Mouse (Mus musculus) megakaryocyte, embryonic 14.5 days (primary cell): ENCODE results near the gene Rrp15. TPM values are rescaled to one million over a fixed set of nuclear protein-coding genes. Genes with fewer than 3 reads are reported as not detected.
A peak's percentile ranks its signal among the peaks of the same experiment; 100 is the strongest.

Experiments
- H3K27me3 ChIP-seq: replicated peaks from 2 replicates; pipeline ENCODE3; 2012; ENCODE audit warnings: inconsistent platforms
- H3K36me3 ChIP-seq: replicated peaks from 2 replicates; pipeline ENCODE3; 2012; ENCODE audit warnings: low read length, inconsistent platforms, mixed read lengths
- H3K4me1 ChIP-seq: 2 replicates; pipeline ENCODE4 v1.6.1; 2012; ENCODE audit warnings: inconsistent platforms
- H3K4me3 ChIP-seq: replicated peaks from 2 replicates; pipeline ENCODE3; 2012; ENCODE audit warnings: moderate library complexity, mild to moderate bottlenecking, inconsistent platforms
- H3K9me3 ChIP-seq: 2 replicates; pipeline ENCODE4 v1.6.1; 2012; ENCODE audit warnings: inconsistent platforms
- FLI1 ChIP-seq: IDR thresholded peaks from 2 replicates; pipeline ENCODE4 v1.6.1; 2012; ENCODE audit warnings: low read length, inconsistent platforms, mixed read lengths
- GATA1 ChIP-seq: IDR thresholded peaks from 3 replicates; pipeline ENCODE4 v1.6.1; 2012; ENCODE audit warnings: mixed read lengths, low read length, inconsistent platforms, borderline replicate concordance
- polyA plus RNA-seq: library from polyadenylated mRNA; stranded (reverse); fragments of >175 nt; gene quantifications from 2 replicates; pipeline ENCODE4 v1.2.3, GENCODE M21; 2012; ENCODE audit warnings: low replicate concordance; ENCODE audit not compliant: insufficient read depth

Rrp15 gene
- polyA plus RNA-seq, 1 experiment, result 6.8 TPM

- TF ChIP-seq GATA1 (no peak), FLI1 (no peak)
- Histone ChIP-seq H3K36me3 (peaks cover 46% of the 10 kb centered on the region), H3K9me3 (no peaks in the 10 kb centered on the region), H3K4me3 (no peak overlapping the region), H3K4me1 (peaks cover 4% of the 10 kb centered on the region), H3K27me3 (no peaks in the 10 kb centered on the region)
Measured at GRCm38 (mm10) chr1:186718881-186719280, 30.3 kb downstream of the Rrp15 start.

GRCm38 (mm10) chr1:186714980-186715896, 33.9 kb downstream of the Rrp15 start:
- H3K27me3 ChIP-seq, result no peaks in the 10 kb centered on the region
- no peaks in the 10 kb centered on the region for H3K9me3 ChIP-seq
- TF ChIP-seq GATA1 (no peak), FLI1 (no peak)
- H3K4me1 ChIP-seq, result no peaks in the 10 kb centered on the region
- peaks cover 34% of the 10 kb centered on the region for H3K36me3 ChIP-seq
- H3K4me3 ChIP-seq, result no peak overlapping the region

DNA sequence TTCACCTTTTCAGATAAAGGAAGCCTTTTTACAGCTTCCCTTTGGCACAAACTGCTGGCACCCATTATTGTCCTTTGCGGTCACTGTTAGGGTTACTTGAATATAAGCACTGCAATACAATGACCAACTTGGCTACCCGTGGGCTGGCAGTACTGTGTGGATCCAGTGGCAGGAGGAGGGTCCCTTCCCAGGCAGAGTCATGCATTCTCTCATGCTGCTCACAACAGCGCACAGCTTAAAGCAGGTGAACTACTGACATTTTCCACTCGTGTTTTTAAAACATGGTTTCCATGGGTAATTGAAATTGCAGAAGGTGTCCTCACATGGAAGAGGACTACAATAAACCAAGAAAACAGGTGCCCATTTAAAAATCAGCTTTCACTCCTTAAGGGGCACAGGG, 34.9 kb downstream of the Rrp15 start:
- Histone ChIP-seq H3K9me3 (no peaks in the 10 kb centered on the region), H3K4me1 (no peaks in the 10 kb centered on the region), H3K4me3 (no peak overlapping the region), H3K27me3 (no peaks in the 10 kb centered on the region), H3K36me3 (peaks cover 24% of the 10 kb centered on the region)
- no peak for TF ChIP-seq GATA1
- TF ChIP-seq FLI1, result no peak

DNA sequence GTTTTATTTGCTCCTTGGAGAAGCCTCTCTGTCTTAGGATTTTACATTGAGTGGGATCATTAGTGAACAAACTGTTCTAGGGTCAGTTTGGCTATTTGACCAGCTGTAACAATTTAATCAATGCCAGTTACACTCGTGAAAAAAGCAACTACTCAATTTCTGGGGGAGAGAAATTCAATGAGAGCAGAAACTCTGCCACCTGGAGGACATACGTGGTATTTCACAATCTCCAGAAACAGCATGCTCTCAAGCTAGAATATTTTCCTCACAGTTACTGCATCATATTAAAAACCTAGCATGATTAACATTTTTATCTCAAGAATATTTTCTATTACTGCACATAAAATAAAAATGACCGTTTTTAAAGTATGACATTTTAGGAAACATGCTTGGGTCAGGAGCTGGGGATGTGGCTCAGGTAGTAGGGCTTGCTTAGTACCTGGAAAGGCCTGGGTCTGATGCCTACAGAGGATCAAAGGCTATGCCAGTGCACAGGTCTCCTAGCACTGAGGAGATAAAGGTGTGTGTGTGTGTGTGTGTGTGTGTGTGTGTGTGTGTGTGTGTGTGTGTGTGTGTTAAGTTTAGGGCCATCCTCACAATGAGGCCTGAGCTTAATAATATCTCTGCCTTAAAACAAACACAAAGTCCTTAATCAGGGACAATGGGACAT, 36.2 kb downstream of the Rrp15 start:
- no peak overlapping the region for H3K4me3 ChIP-seq
- no peaks in the 10 kb centered on the region for H3K4me1 ChIP-seq
- TF ChIP-seq GATA1, result no peak
- TF ChIP-seq FLI1, result no peak
- H3K27me3 ChIP-seq, result peaks cover 6% of the 10 kb centered on the region
- peaks cover 15% of the 10 kb centered on the region for H3K36me3 ChIP-seq
- H3K9me3 ChIP-seq, result no peaks in the 10 kb centered on the region

DNA sequence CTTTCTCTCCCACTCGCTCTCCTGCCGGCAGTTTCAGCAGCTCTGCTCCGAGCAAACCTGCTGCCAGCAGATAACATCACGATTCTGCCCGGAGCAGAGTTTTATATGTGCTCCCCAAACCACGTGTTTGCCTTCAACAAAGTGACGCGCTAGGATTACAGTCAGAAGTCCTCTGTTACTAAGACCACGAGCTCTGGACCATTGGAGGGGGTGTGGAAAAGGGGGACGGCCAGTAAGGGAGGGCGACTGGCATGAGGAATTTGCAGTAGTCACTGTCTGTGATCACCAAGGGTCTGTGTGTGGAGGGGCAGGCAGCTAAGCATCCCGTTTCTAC, 43.3 kb downstream of the Rrp15 start, which contains the start of gene Tgfb2:
Gene Tgfb2 (minus strand): TSS at position 75 of the 334 bp plus-strand sequence.
- TF ChIP-seq GATA1, result no peak
- TF ChIP-seq FLI1, result no peak
- no peaks in the 10 kb centered on the region for H3K9me3 ChIP-seq
- H3K4me3 ChIP-seq, result peak within 1 kb of the TSS; percentile 91
- peaks cover 25% of the 10 kb centered on the region for H3K4me1 ChIP-seq
- no peaks in the 10 kb centered on the region for H3K36me3 ChIP-seq
- H3K27me3 ChIP-seq, result peaks cover 61% of the 10 kb centered on the region

- TF ChIP-seq GATA1 (no peak), FLI1 (no peak)
- peaks cover 25% of the 10 kb centered on the region for H3K4me1 ChIP-seq
- no peaks in the 10 kb centered on the region for H3K36me3 ChIP-seq
- H3K9me3 ChIP-seq, result no peaks in the 10 kb centered on the region
- peak overlapping the region; percentile 91 for H3K4me3 ChIP-seq
- H3K27me3 ChIP-seq, result peaks cover 64% of the 10 kb centered on the region
Measured at GRCm38 (mm10) chr1:186705203-186705914, 43.8 kb downstream of the Rrp15 start.

DNA sequence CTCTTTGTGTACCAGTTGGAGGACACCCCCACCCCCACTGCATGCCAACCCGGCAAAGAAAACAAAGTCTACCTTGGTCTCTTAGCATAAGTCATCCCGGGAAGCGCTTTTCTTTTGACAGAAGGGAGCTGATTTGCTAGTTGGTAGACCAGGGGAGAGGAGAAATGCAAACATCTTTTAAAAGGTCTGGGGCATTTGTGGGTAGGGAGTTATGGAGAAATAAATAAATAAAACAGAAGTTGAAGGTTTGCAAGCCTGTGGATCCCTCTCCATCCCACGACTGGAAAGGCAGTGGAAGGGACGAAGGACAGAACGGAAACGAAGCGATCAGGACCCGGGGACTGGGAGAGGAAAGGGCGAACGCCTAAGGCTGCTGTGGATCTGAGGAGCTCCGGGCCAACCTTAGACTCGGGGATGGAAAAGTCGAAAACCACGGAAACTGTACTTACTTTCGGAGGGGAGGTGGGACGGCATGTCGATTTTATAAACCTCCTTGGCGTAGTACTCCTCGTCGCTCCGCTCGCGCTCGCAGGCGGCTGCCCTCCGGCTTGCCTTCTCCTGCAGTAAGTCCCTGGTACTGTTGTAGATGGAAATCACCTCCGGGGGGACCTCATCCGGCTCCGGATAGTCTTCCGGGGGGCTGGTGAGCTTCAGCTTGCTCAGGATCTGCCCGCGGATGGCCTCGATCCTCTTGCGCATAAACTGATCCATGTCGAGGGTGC, 45.0 kb downstream of the Rrp15 start:
- Histone ChIP-seq H3K4me1 (peaks cover 25% of the 10 kb centered on the region), H3K36me3 (no peaks in the 10 kb centered on the region), H3K4me3 (peak overlapping the region; percentile 91), H3K9me3 (no peaks in the 10 kb centered on the region), H3K27me3 (peaks cover 64% of the 10 kb centered on the region)
- TF ChIP-seq GATA1 (no peak), FLI1 (no peak)

DNA sequence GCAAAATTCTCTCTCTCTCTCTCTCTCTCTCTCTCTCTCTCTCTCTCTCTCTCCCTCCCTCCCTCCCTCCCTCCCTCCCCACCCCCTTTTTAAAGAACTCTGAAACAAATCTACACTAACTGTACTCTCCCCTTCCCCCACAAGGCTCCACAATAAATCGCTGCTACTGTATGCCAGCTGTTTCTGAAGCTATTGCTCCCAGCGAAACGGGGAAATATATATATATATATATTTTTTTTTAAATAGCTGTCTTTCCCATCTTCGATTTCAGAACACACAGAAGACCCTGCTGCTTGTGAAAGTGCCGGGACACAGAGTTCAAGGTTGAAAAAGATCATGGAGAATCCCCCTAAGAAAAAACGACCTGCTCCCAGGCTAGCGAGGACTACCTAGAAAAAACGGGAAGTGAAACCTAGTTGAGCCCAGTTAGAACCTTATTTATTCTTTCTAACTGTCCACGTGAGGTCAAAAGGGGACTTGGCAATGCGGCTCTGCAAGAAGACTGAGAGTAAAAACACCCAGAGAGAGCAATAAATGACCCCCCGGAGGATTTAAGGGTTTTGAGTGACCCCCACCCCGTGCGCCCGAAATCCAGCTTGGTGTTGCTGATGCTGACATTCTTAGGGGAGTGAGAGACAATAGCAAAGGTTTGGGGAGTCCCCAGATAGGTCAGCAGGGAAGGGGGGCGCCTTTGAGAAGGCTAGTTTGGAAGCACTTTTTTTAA, 45.7 kb downstream of the Rrp15 start:
- Histone ChIP-seq H3K27me3 (peaks cover 61% of the 10 kb centered on the region), H3K4me1 (peaks cover 25% of the 10 kb centered on the region), H3K4me3 (peak overlapping the region; percentile 91), H3K36me3 (no peaks in the 10 kb centered on the region), H3K9me3 (no peaks in the 10 kb centered on the region)
- TF ChIP-seq FLI1 (no peak), GATA1 (no peak)
